Mouse (Mus musculus) cerebellum, adult 2 months (tissue): ENCODE data around the gene Eef1a2.

Source experiments
- CTCF ChIP-seq: fragments of 200-500 bp; IDR thresholded peaks from 2 replicates; pipeline ENCODE4 v1.5.1; 2011; ENCODE audit warnings: low read depth, mild to moderate bottlenecking, control low read depth, low read length, moderate library complexity, borderline replicate concordance; ENCODE audit not compliant: insufficient read depth
- POLR2A ChIP-seq: fragments of 200-500 bp; IDR thresholded peaks from 2 replicates; pipeline ENCODE4 v1.6.1; 2011; ENCODE audit warnings: low read length, control low read depth, borderline replicate concordance; ENCODE audit not compliant: insufficient read depth

DNA sequence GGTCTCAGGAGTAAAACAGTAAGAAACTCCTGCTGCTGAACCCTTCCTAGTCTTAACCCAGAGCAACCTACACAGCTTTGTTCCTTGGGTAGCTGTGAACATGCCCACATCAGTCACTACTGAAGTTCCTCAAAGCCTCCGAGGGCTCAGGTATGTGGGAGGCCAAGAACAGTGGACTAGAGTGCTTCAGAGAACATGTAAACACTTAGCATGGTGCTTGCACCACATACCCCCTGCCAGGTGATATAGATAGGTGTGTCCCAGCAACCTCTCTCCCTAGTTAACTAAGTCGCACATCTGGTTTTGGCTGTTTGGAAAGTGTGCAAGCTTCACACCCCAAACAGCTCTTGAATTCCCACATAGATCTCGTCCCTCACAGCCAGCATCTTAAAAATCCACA is 44.8 kb upstream of the Eef1a2 start:
- no peak for TF ChIP-seq POLR2A
- no peak for TF ChIP-seq CTCF
